Mouse (Mus musculus) Muller cell, postnatal 12 days (primary cell): Measurements from ENCODE around the gene Sik3.

Experiments used
- DNase-seq: peaks from one replicate; pipeline ENCODE4 v3.0.0-alpha.2; 2015; ENCODE audit errors: inconsistent ontology term

Sik3 gene

DNA sequence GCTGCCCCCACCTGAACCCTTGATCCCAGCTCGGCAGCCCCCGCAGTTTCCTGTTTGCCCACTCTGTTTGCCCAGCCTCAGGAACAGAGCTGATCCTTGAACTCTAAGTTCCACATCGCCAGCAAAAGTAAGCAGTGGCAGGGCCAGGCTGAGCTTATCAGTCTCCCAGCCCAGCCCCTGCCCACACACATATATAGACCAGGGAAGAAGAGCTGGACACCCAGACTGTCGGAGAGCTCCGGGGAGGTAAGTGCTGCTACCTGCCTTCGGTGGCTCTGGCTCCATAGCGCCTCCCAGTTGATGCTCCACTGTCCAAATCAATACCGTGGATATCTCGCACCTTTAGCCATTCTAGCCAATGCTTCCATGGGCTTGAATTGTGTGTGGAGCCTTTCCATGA lies 215.9 kb downstream of the Sik3 start, which contains the start of gene Apoa1:
Apoa1 (plus strand) TSS at position 90 of the 400 bp plus-strand sequence.
- DNase-seq, result no peak

DNA sequence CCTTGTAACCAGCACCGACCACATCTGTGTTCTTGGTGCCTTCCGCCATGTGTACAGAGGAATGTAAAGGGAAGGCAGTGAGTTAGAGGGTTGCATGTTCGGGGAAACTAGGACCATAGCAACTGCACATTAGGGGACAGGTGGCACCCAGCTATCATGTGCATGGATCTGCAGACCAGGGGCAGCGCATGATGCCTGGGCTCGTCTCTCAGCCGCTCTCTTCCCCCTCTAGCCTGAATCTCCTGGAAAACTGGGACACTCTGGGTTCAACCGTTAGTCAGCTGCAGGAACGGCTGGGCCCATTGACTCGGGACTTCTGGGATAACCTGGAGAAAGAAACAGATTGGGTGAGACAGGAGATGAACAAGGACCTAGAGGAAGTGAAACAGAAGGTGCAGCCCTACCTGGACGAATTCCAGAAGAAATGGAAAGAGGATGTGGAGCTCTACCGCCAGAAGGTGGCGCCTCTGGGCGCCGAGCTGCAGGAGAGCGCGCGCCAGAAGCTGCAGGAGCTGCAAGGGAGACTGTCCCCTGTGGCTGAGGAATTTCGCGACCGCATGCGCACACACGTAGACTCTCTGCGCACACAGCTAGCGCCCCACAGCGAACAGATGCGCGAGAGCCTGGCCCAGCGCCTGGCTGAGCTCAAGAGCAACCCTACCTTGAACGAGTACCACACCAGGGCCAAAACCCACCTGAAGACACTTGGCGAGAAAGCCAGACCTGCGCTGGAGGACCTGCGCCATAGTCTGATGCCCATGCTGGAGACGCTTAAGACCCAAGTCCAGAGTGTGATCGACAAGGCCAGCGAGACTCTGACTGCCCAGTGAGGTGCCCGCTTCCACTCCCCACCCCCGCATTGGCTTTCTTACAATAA lies 217.2 kb downstream of the Sik3 start:
- peak; percentile 82 for DNase-seq

DNA sequence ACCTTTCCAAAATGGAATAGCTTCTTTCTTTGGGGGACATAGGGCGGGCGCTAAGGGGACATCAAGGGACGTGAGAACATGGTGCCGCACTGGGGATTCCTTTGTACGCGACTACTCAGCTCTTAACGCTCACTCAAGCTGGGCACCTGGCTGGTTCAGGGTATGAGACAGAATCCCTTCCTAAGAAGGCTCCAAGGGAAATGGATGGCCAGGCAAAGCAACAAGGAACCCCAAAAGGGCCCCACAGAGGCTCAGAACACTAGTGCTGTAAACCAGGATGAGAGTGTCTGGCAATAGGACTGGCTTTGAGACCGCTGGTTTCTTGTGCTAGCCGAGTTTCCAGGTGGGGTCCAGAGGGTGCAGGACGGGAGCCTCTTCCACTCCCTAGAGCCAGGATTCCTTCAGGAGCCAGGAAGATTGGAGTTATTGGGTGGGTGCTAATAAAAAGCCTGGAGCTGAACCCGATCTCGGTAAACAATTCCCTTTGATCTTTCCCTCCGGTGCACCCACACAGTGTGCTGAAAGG lies 217.9 kb downstream of the Sik3 start:
- no peak for DNase-seq

DNA sequence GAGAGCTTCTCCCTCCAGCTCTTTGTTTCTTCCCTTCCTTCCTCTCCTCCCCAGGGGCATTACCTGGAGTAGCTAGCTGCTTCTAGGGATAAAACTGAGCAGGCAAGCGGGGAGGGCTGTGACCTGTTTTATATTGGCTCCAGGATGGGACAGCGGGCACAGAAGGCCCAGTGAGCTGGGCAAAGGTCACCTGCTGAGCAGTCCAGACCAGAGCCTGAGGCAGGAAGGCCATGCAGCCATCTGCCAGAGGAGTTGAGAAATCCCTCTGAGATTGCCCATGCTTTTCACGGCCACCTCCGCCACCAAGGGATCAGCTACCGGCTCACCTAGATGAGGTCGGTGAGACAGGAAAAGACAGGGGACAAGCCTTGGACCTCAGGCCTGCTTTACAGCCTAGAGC lies 222.6 kb downstream of the Sik3 start:
- no peak for DNase-seq

DNA sequence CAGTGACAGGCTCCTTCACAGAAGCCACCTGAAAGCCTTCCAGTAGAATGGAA lies 222.8 kb downstream of the Sik3 start, which contains the start of gene Apoc3:
Apoc3 (minus strand) TSS at position 41 of the 53 bp plus-strand sequence.
- no peak for DNase-seq

DNA sequence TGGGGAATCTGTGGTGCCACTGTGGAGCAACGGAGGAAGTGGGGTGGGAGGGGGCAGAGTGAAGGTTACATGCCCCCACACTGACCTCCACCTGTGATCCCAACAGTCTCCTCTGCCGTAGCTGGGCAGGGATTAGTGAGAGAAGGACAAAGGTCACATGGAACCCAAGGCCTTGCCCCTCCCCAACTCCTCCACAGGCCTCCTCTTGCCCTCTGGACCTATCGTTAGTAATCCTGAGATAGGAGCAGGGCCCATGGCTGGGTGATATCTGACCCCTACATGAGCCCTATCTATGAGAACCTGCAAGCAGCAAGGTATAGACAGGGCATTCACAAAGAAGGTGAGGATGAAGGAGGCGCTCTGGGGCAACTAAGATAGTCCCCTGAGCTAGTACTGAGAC lies 223.0 kb downstream of the Sik3 start:
- no peak for DNase-seq

DNA sequence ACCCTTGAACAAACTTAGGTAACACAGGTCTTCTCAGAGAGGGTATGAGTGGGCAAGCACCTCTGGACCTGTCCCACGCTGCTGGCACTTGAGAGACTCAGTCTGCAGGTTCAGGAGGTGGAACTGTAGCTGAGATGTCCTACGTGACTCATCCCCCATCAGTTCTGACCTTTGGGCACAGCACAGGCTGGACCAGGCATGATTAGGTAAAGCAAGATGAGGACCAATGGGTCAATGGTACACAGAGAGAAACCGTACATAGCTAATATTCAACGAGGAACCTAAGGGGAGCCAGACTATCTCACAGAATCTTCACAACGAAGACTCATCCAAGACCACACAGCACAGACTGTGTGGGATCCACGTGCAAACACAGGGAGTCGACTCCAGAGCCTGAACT lies 226.2 kb downstream of the Sik3 start:
- no peak for DNase-seq

DNA sequence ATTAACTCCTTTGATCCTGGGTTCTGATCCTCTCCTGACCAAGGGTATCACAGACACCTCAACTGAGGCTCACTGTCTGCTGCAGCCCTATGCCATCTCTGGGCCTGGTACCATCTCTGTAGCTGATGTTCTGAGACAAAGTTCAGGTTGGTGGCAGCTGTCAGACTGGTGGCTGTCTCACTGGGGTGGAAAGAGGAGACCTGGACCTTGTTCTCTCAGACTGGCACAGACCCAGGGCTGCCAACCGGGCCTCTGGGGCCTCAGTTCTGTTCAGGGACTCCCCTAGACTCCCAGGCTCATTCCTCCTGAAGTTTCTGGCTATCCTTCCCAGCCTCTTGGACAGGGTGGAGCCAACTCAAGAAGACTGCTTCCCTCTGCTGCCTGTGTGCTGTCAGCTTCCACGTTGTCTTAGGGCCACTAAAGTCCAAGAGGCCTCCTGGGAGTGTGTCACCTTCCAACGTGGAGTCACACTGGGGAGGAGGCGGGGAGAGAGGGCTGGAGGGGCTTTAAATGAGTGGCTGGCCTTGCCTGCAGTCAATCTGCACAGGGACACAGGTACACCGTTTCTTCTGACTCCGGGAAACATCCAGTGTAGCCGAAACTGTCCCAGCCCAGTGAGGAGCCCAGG lies 228.0 kb downstream of the Sik3 start, which contains the start of gene Apoa4:
Apoa4 (plus strand) TSS at position 171 of the 628 bp plus-strand sequence.
- DNase-seq, result no peak

DNA sequence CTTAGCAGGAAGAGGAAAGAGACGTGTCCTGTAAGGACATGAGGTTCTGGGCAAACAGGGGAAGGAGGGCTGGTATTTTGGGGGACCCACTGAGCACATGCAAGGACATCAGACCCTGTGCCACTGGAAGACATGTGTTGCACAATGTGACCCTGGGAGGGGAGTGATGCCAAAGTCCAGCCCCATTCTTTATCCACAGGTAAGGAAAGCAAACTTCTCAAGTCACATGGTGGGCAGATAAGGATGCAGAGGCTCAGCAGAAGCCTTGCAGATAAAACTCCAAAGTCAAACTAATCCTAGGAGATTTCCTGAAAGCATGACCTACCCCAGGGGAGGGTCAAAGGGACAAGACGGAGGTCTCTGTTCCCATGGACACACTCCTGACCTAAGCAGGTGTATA lies 229.2 kb downstream of the Sik3 start:
- DNase-seq, result no peak

DNA sequence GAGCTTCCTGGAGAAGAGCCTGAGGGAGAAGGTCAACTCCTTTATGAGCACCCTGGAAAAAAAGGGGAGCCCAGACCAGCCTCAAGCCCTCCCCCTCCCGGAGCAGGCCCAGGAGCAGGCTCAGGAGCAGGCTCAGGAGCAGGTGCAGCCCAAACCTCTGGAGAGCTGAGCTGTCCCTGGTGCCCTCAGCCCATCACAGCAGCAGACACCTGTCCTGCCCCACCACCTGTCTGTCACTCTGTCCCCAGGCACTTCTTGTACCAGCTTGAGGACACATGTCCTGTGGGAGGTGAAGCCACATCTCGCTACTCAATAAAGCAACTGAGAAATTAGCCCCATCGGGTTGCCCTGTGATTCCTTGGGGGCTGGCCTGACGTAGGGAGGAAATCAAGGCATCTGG lies 230.5 kb downstream of the Sik3 start:
- no peak for DNase-seq

DNA sequence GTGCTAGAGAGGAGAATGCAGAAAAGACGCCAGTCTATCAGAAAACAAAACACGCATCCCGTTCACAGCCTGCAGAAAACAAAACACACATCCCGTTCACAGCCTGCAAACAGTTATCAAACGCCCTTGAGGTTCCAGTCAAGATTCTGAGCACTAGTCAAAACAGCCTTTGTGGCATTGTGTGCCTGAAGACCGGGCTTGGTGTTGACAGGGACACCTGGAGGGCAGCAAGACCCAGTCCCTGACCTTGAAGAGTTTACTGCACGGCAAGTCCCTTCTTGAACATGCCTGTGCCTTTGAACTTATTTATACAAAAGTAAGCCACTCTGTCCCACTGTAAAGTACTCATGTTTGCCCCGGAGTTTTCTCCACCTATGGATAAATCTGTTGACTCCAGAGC lies 231.0 kb downstream of the Sik3 start:
- no peak for DNase-seq

DNA sequence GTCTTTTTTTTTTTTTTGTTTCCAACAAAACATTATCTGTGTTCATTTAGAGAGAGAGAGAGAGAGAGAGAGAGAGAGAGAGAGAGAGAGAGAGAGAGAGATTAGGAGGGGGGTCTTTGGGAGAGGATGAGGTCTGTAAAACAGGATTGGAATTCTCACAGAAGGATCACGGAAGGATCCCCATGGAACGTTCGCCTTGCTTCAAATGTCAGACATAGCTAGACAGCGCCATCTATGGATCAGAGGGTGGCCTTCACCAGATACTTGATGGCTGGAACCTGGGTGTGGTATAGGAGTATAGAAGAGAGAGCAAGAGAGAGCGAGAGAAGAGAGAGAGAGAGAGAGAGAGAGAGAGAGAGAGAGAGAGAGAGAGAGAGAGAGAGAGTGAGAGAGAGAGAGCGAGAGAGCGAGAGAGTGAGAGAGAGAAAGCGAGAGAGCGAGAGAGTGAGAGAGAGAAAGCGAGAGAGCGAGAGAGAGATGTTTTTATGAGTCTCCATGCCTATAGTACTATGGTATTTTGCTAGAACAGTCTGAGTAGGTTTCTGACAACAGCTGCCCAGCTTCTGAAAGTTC lies 234.2 kb downstream of the Sik3 start:
- peak; percentile 62 for DNase-seq

DNA sequence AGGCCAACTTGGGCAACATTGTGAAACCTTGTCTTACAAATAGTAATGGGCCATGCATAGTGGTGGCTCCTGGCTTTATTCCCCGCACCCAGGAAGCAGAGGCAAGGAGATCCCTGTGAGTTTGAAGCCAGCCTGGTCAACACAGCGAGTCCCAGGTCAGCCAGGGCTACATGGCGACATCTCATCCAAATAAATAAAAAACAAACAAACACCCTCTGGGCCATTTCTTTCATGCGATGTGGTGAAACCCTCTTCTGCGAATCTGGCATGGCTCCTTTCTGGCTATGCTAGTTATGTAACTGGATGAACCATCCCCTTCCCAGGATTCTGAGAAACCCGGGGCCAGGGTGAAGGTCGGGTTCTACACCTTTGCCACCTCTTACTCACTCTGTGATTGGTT lies 243.6 kb downstream of the Sik3 start:
- DNase-seq, result no peak

DNA sequence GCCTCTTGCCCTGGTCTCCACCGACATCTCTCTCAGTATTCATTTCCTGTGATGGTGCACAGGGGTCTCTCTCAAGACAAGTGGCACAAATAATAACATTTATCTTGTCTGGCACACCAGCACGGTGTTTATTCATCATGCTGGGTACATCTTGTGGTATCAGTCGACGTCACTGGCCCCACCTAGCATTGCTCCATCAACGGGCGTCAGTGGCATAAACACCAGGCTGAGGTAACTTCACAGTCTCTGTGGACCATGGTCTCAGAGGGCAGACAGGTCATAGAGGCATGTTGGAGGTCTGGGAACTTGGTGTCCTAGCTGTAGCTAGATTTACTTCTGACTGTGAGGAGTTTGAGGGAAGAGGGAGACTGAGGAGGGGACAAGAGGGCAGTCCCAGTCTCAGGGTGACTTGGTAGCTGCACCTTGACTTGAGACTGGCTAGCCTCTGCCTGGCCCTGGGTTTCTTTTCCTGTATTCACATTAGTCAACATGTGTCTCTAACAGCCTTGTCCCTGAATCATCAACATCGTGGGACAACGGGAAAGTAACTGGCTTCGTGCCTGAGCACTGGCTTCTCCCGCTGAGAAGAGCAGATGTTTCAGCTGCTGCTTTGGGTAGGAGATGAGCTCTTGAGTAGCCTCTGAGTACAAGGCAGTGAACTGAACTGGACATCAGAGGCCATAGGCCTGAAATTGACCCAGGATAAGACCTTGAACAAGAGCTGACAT lies 244.2 kb downstream of the Sik3 start:
- DNase-seq, result no peak

DNA sequence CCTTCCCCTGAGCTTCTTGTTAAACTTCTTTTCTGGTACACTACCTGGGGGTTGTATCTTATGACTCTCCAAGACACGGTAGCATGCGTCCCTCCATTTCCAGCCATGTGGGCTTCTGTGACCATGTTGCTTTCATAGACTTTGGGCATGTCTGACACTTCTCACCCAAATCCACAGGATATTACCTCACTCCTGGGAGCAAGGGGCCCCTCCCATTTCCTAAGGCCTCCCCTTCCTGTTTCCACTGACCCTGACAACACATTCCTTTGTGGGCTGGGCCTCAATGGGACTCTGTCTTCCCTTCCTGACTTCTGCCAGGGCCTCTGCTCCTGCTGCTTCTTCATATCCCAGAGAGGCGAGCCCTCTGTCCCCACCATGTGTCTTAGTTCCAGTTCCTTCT lies 244.9 kb downstream of the Sik3 start:
- DNase-seq, result no peak

DNA sequence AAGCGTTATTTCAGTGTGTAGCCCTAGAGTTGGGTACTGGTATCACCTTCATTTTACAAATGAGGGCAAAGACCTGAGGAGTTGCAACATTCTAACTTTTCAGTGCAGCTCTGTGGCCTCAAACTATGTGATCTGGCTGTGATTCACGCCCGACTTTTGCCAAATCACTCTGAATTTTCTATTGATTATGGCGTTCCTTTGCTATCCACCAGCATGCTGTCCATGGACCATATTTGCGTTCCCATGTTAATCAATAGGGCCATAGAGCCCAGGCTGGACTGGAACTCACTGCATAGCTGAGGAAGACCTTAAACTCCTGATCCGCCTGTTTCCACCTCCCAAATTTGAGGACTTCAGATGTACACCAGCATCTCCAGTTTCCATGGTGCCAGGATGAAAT lies 246.5 kb downstream of the Sik3 start:
- DNase-seq, result no peak

DNA sequence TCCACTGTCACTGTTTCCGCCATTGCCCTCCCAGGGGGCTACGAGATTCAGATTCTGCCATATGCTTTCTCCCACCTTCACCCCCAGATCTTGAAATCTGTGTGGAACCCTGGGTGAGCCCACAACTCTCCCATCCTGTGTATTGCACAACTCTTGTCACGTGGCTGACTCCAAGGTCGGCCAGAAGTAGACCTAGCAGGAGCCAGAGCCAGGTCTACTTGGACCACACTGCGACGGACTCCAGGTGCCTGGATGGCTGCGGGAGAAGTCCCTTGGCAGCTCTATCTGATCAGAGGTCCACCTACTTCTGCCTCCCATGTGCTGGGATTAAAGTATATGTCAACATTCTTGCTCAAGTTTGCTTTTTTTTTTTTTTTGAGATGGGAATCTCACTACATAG lies 248.5 kb downstream of the Sik3 start:
- DNase-seq, result no peak

DNA sequence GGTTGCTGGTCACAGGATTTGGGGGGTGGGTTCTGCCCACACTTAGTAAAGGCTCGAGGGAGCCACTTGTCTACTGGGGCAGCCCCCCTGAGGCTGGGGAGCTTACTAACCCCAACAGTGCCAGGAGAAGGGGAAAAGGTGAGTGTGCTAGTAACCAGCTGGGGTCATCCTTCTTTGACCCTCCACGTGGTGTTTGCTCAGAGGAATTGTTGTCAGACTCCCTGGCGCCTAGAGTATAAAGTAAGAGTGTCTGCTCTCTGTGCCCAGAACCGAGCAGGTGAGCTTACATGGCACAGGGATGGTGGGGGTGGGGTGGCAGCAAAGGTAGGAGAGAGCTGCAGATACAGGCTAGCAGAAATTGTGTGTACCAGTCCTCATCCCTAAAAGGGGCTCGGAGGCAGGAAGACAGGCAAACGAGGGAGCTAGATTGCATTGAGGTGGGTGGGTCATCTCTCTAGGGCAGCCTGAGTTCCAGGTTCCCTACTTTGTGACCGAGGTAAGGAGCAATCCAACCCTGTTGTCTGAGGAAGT lies 255.8 kb downstream of the Sik3 start, which contains the start of gene Apoa5:
Apoa5 (plus strand) TSS at position 291 of the 531 bp plus-strand sequence.
- DNase-seq, result no peak

DNA sequence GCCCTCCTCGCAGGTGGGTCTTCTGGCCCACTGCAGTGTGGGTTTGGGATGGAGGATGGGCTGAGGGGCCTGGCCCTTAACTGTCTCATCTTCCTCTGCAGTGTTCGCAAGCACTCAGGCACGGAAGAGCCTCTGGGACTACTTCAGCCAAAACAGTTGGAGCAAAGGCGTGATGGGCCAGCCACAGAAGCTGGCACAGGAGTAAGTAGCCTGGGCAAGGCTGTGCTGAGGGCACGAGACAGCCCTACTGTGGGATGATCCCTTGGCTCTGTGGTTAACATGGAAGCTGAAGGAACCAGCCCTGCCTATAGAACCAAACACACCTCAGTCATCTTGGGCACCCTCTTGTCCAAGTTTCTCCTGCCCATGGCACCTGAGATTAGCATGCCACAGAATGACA lies 256.5 kb downstream of the Sik3 start:
- no peak for DNase-seq

DNA sequence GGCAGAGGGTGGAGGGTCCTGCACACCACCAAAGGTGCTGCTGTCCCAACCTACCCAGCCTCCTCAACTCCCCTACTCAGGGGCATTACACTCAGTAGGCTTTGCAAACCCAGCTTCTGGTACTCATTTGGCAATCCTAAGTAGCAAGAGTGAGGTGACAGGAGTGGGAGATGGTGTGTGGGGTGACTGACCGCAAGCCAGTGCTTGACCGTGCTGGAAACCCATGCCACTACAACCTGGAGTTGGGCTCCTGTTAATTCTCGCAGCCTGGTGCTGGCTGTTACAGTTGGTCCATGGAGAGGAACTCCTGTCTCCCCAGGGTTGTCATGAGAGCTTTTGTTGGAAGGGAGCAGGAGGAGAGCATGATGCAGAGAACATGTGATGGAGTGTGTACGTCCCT lies 258.2 kb downstream of the Sik3 start:
- DNase-seq, result no peak

DNA sequence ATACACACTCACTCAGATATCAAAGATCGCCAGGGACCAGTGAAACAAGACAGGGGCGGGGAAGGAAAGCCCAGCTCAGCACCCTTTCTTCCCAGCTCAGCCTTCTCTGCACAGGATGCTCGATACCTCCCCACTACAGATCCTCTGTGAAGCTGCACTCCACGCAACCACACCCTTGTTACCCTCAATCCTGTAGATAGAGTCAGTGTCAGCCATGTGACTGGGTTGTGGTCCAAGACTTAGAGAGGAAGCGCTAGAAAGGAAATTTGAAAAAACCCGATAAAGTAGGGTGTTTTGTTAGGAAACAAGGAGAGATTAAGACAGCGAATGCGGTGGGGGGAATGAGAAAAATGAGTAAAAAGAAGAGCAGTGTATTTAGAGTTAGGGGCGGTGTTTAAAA lies 259.4 kb downstream of the Sik3 start:
- DNase-seq, result no peak
